Mouse (Mus musculus): ENCODE data around the gene Tspan5.

DNA sequence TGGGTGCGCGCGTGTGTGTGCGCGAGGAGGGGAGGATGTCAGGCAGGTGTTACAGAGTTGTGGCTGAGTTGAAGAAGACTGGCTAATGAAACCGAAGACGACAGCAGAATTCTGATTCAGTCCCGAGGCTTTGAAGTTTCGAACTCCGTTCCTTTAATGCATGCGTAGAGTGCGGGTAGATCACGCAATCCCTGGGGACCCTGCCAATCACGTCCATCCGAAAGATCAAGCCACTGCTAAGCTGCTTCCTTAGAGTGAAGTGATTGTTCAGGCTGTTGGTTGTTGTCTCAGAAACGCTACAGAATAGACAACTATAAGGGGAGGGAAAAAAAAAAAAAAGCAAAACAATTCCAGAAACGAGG is 46.5 kb downstream of the Tspan5 start:
- TF ChIP-seq CTCF (IDR thresholded peaks at IDR 0.05 in 2 of 3, conservative IDR thresholded peaks at IDR 0.05 in 1 of 3; ENCODE audit: control insufficient read depth in 1 of 3, insufficient read depth in 1 of 3, low read depth in 2 of 3, low read length in 3 of 3, poor library complexity in 1 of 3, severe bottlenecking in 1 of 3) = no peak
- no peak for TF ChIP-seq TBP (IDR thresholded peaks at IDR 0.05; ENCODE audit: low read depth, low read length)
- no peak for TF ChIP-seq MAX (IDR thresholded peaks at IDR 0.05; ENCODE audit: low read length)
- TF ChIP-seq KAT2A (conservative IDR thresholded peaks at IDR 0.05; ENCODE audit: low read depth, low read length) = no peak
- no peak for TF ChIP-seq MYB (IDR thresholded peaks at IDR 0.05; ENCODE audit: low read depth, low read length)
- TF ChIP-seq EP300 (IDR thresholded peaks at IDR 0.05; ENCODE audit: low read depth in 1 of 2, low read length in 2 of 2) = no peak
- no peak for TF ChIP-seq MYC (IDR thresholded peaks at IDR 0.05; ENCODE audit: low read depth, low read length)
- no peak for TF ChIP-seq RAD21 (IDR thresholded peaks at IDR 0.05; ENCODE audit: low read depth, low read length)

Data from MEL (cell line).